Mouse (Mus musculus) cerebellum, postnatal 4 days (tissue): ENCODE measurements around the gene Oas1c.
"Not testable (repeated sequence)": the region's sequence is repeated elsewhere in the genome, so short reads cannot be mapped to it uniquely, and the experiment has no call there.

Experiments used
- DNase-seq, 2 experiments: peaks; one replicate each; pipeline ENCODE4 v3.0.0; 2022; ENCODE audit warnings: low spot score in 2 of 2, mixed read lengths in 1 of 2

The Oas1c gene

DNA sequence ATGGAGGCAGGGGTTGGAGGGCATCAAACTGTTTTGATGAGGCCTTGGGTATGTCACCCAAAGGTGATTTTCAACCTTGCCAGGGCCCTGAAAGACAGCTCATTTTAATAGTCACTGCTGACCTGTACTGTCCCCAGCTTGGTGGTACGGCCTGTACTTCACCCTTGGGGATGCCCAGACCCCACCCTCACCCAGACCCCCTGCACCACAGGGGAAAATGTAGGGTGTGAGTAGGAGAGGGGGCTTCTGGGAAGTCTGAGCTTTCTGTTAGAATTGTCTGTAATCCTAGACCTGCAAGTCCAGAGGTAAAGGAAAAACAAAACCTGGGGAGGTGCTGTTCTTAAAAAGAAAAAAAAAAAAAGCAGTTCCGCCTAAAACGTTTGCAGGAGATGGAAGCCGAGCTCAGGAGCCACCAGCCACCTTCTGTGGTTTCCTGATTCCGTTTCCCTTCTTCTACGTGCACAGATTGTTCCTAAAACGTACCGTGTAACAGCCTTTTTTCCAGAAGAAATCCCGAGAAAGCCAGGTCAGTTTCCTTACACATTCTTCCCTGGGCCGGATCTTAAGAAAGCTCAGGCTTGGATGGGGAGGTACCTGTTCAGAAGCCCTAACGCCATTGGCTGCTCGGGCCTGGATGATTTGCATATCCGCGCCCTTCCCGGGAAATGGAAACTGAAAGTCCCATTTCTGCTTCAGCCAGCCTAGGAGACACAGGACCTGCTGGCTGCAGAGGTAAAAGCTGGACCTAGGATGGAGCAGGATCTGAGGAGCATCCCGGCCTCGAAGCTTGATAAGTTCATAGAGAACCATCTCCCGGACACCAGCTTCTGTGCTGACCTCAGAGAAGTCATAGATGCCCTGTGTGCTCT is at the start of gene Oas1c:
TSS of gene Oas1c (minus strand) at position 564 of the 869 bp plus-strand sequence.
- peak in 1 of 2 experiments; percentile 59 for DNase-seq

DNA sequence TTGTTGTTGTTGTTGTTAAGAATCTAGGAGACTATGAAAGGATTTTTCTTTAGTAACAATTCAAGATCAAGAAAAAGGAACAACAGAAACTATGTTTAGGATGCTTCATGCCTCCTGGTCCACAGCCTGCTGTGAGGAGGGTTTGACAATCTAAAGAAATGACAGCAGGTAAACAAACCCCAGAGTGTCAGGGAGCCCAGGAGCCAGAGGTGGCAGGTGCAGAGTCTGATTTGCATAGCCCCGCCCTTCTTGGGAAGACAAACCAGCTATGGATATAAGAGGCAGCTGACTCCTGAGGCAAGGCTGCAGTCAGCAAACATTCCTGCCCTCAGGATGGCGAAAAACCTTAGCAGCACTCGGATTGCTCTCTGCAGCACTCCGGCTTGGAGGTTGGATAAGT is 48.8 kb upstream of the Oas1c start, which contains the start of gene Oas1h:
TSS of gene Oas1h (plus strand) at position 301 of the 400 bp plus-strand sequence.
- no peak for DNase-seq

DNA sequence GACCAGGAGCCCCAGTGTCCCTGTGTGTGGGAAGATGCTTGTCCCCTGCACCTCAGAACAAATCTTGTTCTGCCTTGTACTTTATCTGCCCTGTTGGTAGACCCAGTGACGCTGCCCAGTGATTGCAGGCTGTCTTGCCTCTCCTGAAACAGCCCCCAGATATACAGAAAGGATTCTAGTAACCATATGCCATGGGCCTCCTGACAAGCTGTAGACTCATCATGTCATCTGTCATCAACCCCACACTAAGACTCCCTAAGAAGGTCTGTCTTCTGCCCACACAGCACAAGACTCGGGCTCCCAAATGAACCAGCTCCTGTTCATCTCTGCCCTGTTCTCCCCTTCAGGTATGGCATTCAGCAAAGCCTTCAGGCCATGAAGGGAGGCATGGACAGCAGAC is 46.9 kb upstream of the Oas1c start:
- DNase-seq: no peak

DNA sequence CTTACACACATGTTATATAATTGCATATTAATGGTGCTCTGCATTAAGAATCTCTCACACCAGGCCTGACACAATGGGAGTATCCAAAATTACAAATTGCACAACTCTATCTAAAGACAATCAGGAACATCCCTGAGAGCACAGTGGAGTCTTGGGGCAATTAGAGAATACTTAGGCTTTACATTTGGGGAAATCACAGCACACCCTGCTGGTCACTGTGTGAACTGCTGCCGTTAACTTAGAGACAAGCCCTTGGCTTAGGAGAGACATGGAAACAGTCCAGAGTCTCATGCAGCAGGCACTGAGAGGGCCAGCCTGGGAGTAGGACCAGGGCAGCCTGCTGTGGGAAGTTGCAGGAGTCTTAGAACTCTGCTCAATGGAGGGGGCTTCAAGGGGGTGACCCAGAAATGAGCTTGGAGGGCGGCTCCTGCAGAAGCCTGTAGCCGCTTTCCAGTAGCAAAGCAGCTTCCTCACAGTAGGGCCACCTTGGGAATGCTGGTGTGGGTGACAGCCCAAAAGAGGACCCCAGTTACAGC is 37.4 kb upstream of the Oas1c start:
- peak in 1 of 2 experiments; percentile 46 for DNase-seq

DNA sequence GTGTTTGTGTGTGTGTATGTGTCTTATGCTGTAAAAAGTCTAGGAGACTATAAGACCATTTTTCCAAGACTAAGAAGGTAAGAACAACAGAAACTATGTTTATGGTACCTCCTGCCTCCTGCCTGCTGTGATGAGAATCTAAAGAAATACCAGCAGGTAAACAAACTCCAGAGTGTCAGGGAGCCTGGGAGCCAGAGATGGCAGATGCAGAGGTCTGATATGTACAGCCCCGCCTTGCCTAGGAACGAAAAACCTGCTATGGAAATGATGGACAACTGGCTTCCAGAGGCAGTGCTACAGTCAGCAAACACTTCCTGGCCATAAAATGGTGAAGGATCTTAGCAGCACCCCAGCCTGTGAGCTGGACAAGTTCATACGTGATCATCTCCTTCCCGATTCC is 34.8 kb upstream of the Oas1c start, which contains the start of gene Oas1f:
TSS of gene Oas1f (plus strand) at position 301 of the 400 bp plus-strand sequence.
- no peak for DNase-seq

DNA sequence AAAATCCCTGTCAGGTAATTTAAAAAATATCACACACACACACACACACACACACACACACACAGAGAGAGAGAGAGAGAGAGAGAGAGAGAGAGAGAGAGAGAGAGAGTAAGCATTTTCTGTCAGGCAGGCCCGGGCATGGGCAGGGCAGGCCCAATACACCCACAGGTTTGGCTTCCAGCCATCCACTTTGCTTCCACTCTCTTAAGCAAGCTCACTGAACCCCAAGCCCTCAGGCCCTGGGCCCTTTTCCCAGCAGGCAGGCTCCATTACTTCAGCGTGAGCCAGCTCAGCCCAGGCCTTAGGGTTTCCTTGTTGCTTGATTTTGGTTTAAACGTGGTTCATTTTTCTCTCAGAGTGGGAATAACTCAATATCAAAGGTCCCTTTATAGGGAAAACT is 32.4 kb upstream of the Oas1c start:
- DNase-seq: no peak

DNA sequence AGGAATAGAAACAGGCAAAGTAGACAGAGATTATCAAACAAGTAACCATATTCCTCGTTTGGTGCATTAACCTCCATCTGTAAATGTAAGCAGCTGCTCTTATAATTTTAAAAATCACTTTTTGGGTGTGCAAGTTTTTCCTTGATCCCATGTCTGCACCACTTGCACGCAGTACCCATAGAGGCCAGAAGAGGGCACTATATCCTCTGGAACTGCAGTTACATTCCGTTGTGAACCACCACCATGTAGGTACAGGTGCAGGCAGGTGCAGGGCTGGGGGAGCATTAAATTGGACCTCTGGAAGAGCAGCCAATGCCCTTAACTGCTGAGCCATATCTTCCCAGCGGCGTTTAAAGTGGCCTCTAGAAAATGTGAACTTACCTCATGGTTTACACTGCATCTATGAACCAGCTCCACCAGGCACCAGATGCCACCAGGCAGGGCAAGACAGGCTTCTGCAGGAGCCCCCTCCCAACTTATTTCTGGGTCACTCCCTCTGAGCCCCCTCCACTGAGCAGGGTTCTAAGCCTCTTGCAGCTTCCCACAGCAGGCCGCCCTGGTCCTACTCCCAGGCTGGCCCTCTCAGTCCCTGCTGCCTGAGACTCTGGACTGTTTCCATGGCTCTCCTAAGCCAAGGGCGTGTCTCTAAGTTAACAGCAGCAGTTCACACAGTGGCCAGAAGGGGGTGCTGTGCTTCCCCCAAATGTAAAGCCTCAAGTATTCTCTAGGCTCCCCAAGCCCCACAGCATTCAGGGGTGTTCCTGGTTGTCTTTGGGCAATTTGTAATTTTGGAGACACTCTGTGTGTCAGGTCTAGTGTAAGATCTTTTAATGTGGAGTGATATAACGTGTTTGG is 24.6 kb upstream of the Oas1c start:
- peak in 1 of 2 experiments; percentile 62 for DNase-seq

DNA sequence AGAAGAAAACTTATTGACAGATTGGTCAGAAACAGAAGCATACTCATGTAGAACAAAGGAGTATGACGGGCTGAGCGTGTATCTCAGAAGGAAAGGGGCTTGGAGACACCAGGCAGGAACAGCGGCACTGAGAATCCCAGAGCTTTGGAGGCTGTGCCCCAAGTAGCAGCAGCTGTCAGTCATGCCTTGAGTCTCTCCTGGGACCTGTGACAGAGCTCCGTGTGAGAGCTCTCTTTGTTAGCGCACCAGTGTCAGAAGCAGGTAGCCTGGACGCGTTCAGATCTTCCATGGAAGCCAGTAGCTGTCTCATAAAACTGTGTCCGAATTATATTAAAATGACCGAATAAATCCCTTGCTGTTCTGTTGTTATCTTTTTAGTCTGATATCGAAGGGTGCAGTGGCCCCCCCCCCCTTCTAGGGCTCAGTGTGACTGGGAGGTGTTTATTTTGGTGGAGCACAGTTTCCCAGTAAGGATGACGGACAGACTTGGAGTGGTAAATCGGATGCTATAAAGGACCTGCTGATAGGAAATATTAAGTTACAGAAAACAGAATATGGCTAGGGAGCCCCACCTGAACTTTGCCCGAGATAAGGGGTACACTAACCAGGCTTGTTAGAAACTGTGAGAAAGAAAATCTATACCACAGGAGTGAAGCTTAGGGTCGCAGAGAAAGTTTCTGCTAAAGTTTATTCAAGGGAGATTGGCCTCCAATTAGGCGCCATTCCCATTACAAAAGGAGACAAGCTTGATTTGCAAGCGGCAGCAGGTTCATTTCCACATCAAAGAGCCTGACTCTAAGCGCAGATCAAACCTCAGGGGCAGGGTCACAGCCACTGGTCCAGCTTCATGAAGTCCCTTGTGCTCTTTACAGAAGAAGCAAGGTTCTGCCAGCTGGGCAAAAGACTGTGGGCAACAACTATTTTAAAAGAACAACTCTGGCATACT is 21.3 kb upstream of the Oas1c start:
- no peak for DNase-seq

DNA sequence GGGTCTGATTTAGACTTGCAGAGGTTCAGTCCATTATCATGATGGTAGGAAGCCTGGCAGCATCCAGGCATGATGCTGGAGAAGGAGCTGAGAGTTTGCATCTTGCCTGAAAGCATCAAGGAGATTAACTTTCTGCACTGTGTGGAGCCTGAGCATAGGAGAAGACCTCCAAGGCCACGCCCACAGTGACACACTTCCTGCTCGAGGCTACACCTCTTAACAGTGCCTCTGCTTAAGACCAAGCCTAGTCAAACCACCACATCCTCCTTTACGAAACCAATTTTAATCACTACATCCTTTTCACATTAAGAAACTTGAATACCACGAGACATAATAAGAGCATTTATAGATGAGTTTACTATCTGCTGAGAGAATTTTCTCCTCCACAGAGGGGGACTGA is 18.7 kb upstream of the Oas1c start:
- DNase-seq: no peak

DNA sequence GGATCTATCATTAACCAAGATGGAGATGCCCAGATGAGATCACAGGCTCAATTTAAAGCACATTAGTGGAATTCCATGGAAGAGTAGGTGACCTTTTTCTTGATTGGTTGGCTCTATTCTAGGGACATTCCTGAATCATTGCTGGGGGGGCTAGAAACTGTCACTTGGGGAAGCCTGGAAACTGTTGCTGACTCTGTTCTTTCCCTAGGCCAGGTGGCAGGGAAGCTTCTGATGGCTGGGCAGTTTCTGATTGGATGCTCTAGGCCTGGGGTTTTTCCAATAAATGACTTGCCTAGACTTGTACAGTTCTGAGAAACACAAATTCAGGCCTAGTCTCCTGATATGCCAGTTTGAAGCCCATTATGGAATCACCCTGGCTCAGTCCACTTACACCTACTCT is 6.7 kb upstream of the Oas1c start:
- DNase-seq: no peak

DNA sequence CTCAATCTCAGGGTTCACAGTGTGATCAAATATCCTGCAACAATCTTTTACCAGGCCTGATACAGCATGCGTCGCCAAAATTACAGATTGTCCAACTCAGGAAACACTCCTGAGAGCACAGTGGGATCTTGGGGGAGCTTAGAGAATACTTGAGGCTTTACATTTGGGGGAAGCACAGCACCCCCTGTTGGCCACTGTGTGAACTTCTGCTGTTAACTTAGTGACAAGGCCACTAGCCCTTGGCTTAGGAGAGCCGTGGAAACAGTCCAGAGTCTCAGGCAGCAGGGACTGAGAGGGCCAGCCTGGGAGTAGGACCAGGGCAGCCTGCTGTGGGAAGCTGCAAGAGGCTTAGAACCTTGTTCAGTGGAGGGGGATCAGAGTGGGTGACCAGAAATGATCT is 3.6 kb upstream of the Oas1c start:
- no peak for DNase-seq

DNA sequence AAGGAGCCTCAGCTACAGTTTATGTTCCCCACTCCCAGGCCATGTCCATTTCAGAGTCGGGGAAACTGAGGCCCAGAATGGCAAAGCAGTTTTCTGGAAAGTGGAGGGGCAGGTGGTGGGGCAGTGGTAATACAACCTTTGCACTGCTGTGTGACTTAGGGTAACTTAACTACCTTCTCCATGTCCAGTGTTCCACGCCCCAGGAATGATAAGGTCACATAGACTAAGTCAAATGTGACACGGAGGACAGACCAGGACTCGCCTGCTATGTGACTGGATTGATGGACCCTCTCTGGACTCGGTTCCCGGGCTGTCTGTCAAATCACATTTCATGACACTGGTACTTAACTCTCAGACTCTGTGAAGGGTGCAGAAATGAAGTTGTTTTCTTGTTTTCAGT is 709 bp upstream of the Oas1c start:
- DNase-seq: no peak

DNA sequence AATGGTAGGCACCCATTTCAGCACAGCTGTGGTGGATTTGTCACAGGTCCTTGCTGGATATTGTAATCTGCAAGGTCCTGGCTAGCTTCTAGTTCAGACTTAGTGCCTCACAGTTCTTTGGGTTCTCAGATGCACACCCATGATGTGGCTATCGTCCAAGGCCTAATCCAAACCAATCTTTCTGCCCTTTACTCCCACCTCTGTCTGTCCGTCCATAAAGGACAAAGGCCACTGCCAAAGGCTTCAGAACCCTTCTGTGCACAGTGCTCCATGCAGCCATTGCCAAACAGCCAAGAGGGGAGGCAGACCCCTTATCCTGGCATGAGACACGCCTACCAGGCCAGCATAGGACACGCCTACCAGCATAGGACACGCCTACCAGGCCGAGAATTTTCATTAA is 3.1 kb downstream of the Oas1c start:
- DNase-seq: no peak

DNA sequence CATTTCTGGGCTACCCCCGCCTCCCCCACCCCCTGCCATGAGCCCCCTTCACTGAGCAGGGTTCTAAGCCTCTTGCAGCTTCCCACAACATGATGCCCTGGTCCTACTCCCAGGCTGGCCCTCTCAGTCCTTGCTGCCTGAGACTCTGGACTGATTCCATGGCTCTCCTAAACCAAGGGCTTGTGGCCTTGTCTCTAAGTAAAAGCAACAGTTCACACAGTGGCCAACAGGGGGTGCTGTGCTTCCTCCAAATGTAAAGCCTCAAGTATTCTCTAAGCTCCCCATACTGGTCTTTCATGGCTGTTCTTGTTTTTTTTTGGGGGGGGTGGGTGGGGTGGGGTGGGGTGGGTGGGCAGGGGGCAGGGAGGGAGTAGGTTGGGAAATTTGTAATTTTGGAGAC is 5.9 kb downstream of the Oas1c start:
- peak in 1 of 2 experiments; percentile 41 for DNase-seq

DNA sequence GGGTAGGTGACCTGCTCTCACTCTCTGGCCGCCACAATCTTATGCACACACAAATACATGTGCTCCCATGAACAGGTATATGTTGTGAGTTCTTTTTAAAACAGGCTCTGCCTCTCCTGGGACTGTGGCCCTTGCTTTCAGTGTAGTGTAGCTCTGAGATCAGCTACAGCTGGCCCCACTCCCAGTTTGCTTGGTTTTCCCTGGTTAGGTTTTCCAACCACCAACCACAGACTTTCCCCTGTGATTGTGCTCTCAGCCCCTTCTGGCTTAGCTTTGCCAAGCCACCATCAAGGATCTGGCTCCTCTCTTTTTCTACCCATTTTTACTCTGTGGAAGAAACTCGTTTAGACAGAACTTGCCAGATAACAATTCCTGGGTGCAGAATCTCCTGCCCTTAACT is 8.7 kb downstream of the Oas1c start:
- no peak for DNase-seq

DNA sequence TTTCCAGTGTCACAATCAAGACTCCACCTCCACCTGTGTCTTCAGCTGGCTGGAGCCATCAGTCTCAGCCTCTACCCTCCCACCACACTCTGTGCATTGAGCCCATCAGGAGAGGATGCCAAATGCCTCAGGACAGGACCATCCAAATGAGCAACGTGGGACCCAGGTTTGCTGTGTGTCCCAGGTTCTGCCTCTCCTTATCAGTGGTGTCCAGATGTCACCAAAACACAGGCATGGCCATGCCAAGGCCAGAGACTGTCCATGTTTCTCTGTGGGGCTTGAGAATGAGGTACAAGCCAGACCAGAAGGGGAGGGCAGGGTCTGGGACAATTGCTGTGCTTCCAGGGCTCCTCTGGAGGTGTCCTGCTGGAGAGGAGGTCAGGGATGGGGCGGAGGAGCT is 13.4 kb downstream of the Oas1c start:
- not testable (repeated sequence) for DNase-seq

DNA sequence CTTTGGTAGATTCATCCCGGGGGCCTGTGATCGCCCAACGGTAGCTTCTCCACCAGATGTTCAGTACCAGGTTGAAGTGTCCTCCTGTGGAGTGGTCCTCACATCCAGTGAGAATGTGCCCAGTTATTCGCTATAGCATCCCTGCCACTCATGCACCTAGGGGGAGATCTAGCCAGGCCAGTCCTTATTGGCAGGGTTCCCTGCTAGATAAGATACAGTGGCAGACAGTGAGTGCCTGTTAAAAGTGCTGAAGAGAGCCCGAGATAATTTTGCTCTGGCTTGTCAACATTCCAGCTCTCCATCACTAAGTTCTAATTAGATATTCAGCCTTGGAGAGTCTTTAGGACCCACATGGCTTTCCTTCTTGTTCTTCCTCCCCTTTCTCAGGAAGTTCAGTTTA is 14.2 kb downstream of the Oas1c start:
- DNase-seq: not testable (repeated sequence)

DNA sequence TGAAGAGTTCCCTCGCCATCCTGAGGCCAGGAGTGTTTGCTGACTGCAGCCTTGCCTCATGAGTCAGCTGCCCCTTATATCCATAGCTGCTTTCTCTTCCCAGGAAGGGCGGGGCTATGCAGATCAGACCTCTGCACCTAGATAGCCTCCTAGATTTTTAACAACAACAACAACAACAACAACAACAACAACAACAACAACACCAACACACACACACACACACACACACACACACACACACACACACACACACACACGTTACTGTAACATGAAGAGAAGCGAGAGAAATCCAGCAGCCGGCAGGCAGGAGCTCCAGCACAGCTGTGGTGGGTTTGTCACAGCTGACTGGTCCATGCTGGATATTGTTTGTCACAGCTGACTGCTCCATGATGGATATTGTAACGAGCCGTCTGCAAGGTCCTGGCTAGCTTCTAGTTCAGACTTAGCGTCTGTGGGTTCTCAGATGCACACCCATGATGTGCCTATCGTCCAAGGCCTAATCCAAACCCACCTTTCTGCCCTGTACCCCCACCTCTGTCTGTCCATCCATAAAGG is 16.8 kb downstream of the Oas1c start, which contains the start of gene Oas1e:
TSS of gene Oas1e (minus strand) at position 51 of the 555 bp plus-strand sequence.
- DNase-seq: not testable (repeated sequence)

DNA sequence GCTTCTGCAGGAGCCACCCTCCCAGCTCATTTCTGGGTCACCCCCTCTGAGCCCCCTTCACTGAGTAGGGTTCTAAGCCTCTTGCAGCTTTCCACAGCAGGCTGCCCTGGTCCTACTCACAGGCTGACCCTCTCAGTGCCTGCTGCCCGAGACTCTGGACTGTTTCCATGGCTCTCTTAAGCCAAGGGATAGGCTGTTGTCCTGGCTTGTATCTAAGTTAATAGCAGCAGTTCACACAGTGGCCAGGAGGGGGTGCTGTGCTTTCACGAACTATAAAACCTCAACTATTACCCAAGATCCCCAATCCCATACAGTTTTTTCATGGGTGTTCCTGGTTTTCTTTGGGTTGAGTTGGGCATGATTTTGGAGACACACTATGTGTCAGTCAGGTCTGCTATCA is 19.3 kb downstream of the Oas1c start:
- DNase-seq: peak in 1 of 2 experiments; percentile 61

DNA sequence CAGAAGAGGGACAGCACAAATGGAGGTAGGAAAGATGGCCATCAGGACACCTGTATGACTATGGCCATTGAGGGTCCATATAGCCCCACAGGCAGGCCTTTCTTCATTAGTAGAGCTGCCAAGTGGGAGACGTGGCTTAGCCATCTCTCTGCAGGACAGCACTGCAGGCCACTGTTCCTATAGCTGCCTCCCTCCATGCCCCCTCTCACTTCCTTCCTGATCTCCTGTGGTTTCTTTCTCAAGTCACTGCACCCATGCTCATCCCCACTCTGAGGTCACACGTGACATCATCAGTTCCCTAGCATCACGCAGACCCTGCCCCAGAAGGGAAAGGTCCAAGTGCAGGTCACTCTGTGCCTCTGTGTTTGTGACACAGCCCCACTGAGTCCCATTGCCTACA is 25.3 kb downstream of the Oas1c start:
- DNase-seq: no peak

DNA sequence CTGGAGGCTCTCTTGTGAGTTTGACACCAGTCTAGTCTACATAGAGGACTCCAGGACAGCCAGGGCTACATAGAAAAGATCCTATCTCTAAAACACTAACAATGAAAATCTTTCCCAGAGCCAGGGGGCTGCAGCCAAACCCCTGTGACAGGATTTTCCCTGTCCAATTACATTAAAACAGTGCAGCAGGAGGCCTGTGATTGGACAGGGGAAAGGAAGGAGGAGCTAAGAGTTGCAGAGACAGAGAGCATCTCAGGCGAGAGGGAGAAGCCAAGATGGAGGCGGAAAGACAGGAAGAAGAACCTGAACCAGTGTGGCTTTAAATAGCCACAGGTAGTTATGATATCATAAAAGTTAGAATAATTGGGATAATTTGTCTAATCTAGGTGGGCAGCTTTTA is 29.9 kb downstream of the Oas1c start:
- DNase-seq: no peak
